Mouse (Mus musculus) spleen, adult 12 weeks (tissue): Measurements from ENCODE around the gene Gm9745.
"Not testable (repeated sequence)": the region's sequence is repeated elsewhere in the genome, so short reads cannot be mapped to it uniquely, and the experiment has no call there.

Experiments used
- DNase-seq: peaks from one replicate; pipeline ENCODE4 v3.0.0; 2022; ENCODE audit warnings: low spot score

Gm9745 gene

GRCm38 (mm10) chr13:8905986-8906385, 42.0 kb downstream of the Gm9745 start:
- DNase-seq: not testable (repeated sequence)
